Mouse (Mus musculus): ENCODE results near the gene Rtn4.

GRCm38 (mm10) chr11:29702721-29703120, 10.0 kb downstream of the Rtn4 start:
- no peak for TF ChIP-seq CTCF (IDR thresholded peaks at IDR 0.05; ENCODE audit: extremely low read depth, insufficient read length, insufficient replicate concordance, low read depth, low read length)
- no peak for TF ChIP-seq POLR2A (IDR thresholded peaks at IDR 0.05; ENCODE audit: low read depth, low read length)

Measured in small intestine, adult 2 months (tissue).